18 mouse cellular contexts compared by ENCODE assay signal in genomic region chr11:20144536-20145263, GRCm38 (mm10). TPM values are rescaled to one million over a fixed set of nuclear protein-coding genes. Genes with fewer than 3 reads are reported as not detected.
DNase-seq lines count a peak whose midpoint lies in the region; ATAC-seq and TF ChIP-seq lines count a peak whose summit lies in the region.
"Had no signal": no experiment of that assay in that cellular context is flagged by ENCODE, and none has a peak within 500 bp of the region (broad histone marks: within the 10 kb centered on the region; RNA-seq: fewer than 3 reads in every experiment).

No protein-coding gene starts in this region.

- H3K4me1 ChIP-seq in kidney, embryonic 14.5 days (ENCODE audit: control insufficient read depth, insufficient read depth, low read length): no peaks in the 10 kb centered on the region
- peaks cover 4% of the 10 kb centered on the region for H3K4me1 ChIP-seq in kidney, embryonic 15.5 days
- H3K4me1 ChIP-seq in liver, embryonic 14.5 days (replicated peaks; ENCODE audit: control insufficient read depth in 2 of 2, insufficient read depth in 2 of 2, low read length in 1 of 2): no peaks in the 10 kb centered on the region
- H3K4me1 ChIP-seq: embryonic facial prominence, embryonic 15.5 days; hindbrain, embryonic 15.5 days had no signal

- TF ChIP-seq EP300 in liver, embryonic 14.5 days (IDR thresholded peaks at IDR 0.05; ENCODE audit: low read depth): no peak

- no peak for TF ChIP-seq CTCF in liver, embryonic 14.5 days (IDR thresholded peaks at IDR 0.05; ENCODE audit: low read depth)

- H3K36me3 ChIP-seq in kidney, embryonic 14.5 days (ENCODE audit: control insufficient read depth, insufficient read depth, low read length): no peaks in the 10 kb centered on the region
- H3K36me3 ChIP-seq in kidney, embryonic 15.5 days: no peaks in the 10 kb centered on the region
- H3K36me3 ChIP-seq in liver, embryonic 14.5 days (replicated peaks; ENCODE audit: control insufficient read depth, insufficient read depth, low read depth): no peaks in the 10 kb centered on the region
- H3K36me3 ChIP-seq: embryonic facial prominence, embryonic 15.5 days; G1E; hindbrain, embryonic 15.5 days had no signal

- H3K27me3 ChIP-seq in kidney, embryonic 14.5 days (ENCODE audit: control insufficient read depth, insufficient read depth, low read length): no peaks in the 10 kb centered on the region
- H3K27me3 ChIP-seq in kidney, embryonic 15.5 days: no peaks in the 10 kb centered on the region
- no peaks in the 10 kb centered on the region for H3K27me3 ChIP-seq in liver, embryonic 14.5 days (ENCODE audit: control insufficient read depth, insufficient read depth, low read length)
- H3K27me3 ChIP-seq: embryonic facial prominence, embryonic 15.5 days; hindbrain, embryonic 15.5 days had no signal

- no peak for DNase-seq in kidney, postnatal 4 days
- peak in 1 of 3 experiments; percentile 3 for DNase-seq in liver, embryonic 14.5 days (ENCODE audit: low read depth in 3 of 3, low spot score in 3 of 3)
- no peak for DNase-seq in cerebellum, adult 11-12 months
- DNase-seq in testis, postnatal 14 days (ENCODE audit: low spot score): no peak
- DNase-seq: adrenal gland, postnatal 10 days; cerebellum, adult 2 months; left cerebral cortex, postnatal 4 days; lung, embryonic 14.5 days; right cerebral cortex, postnatal 4 days; thymus, postnatal 14 days had no signal

- 84% methylated on average over 9 of the region's 9 CpGs for WGBS in kidney, embryonic 14.5 days
- 83% methylated on average over 9 of the region's 9 CpGs for WGBS in kidney, embryonic 15.5 days
- WGBS in liver, embryonic 14.5 days (ENCODE audit: insufficient replicate concordance): 72% methylated on average over 9 of the region's 9 CpGs

- no peak overlapping the region for H3K9ac ChIP-seq in kidney, embryonic 14.5 days (ENCODE audit: low read depth, low read length)
- no peak overlapping the region for H3K9ac ChIP-seq in kidney, embryonic 15.5 days
- no peak overlapping the region for H3K9ac ChIP-seq in liver, embryonic 14.5 days (replicated peaks)
- H3K9ac ChIP-seq: embryonic facial prominence, embryonic 15.5 days; hindbrain, embryonic 15.5 days; lung, embryonic 14.5 days had no signal

- peak overlapping the region; percentile 39; the same call in 1 of the 2 replicates for H3K27ac ChIP-seq in kidney, embryonic 14.5 days (ENCODE audit: low read depth, low read length)
- peak overlapping the region; percentile 64 for H3K27ac ChIP-seq in kidney, embryonic 15.5 days
- peak overlapping the region; percentile 27 for H3K27ac ChIP-seq in liver, embryonic 14.5 days
- H3K27ac ChIP-seq: embryonic facial prominence, embryonic 15.5 days; hindbrain, embryonic 15.5 days had no signal

- ATAC-seq in kidney, embryonic 14.5 days (ENCODE audit: low FRiP score, low TSS enrichment): no peak
- peak; percentile 79; the same call in 1 of the 2 replicates for ATAC-seq in kidney, embryonic 15.5 days (replicated peaks; ENCODE audit: low FRiP score)
- ATAC-seq in liver, embryonic 14.5 days (ENCODE audit: insufficient read depth): no peak
- ATAC-seq in megakaryocyte-erythroid progenitor cell, adult 5-6 weeks (replicated peaks; ENCODE audit: low FRiP score, low TSS enrichment, poor library complexity, severe bottlenecking): no peak
- ATAC-seq: midbrain, embryonic 16.5 days had no signal

- no peak overlapping the region for H3K4me2 ChIP-seq in kidney, embryonic 14.5 days (replicated peaks; ENCODE audit: low read depth, low read length)
- H3K4me2 ChIP-seq in kidney, embryonic 15.5 days: no peak overlapping the region
- H3K4me2 ChIP-seq in liver, embryonic 14.5 days (ENCODE audit: low read depth): no peak overlapping the region
- H3K4me2 ChIP-seq: embryonic facial prominence, embryonic 15.5 days; heart, embryonic 11.5 days; hindbrain, embryonic 15.5 days; lung, embryonic 14.5 days had no signal

- no peaks in the 10 kb centered on the region for H3K9me3 ChIP-seq in kidney, embryonic 14.5 days (ENCODE audit: control insufficient read depth, low read length)
- H3K9me3 ChIP-seq in kidney, embryonic 15.5 days (replicated peaks): no peaks in the 10 kb centered on the region
- no peaks in the 10 kb centered on the region for H3K9me3 ChIP-seq in liver, embryonic 14.5 days (ENCODE audit: control insufficient read depth, low read length)
- H3K9me3 ChIP-seq: embryonic facial prominence, embryonic 15.5 days; G1E; hindbrain, embryonic 15.5 days had no signal

- H3K4me3 ChIP-seq in kidney, embryonic 14.5 days (ENCODE audit: low read length): no peak overlapping the region
- H3K4me3 ChIP-seq in kidney, embryonic 15.5 days (replicated peaks): no peak overlapping the region
- H3K4me3 ChIP-seq in liver, embryonic 14.5 days (ENCODE audit: insufficient read depth in 1 of 2, low read depth in 2 of 2, low read length in 2 of 2): no peak overlapping the region
- H3K4me3 ChIP-seq: embryonic facial prominence, embryonic 15.5 days; hindbrain, embryonic 15.5 days had no signal

RNA-seq across cellular contexts. Expression of gene Actr2, which starts 32.0 kb away (rescaled TPM):
- polyA plus RNA-seq in kidney, embryonic 14.5 days (2014; fragmentation: Nextera tagmentation; extraction: Ambion mirVana): 71.5 and 87.1 TPM in 2 replicates
- 125 and 146 TPM in 2 replicates for polyA plus RNA-seq in kidney, embryonic 15.5 days (2015; fragmentation: Nextera tagmentation; extraction: Ambion mirVana)
- polyA plus RNA-seq in liver, embryonic 14.5 days (2012; rRNA removed): 20.9 and 31.0 TPM in 2 replicates
- 28.5 and 30.3 TPM in 2 replicates for polyA plus RNA-seq in liver, embryonic 14.5 days (2014; fragmentation: Nextera tagmentation; extraction: Ambion mirVana)
- 87.7 and 120 TPM in 2 replicates for total RNA-seq in megakaryocyte-erythroid progenitor cell, adult 5-6 weeks (2014; fragmentation: Nextera tagmentation)
- 176 and 182 TPM in 2 replicates for total RNA-seq in megakaryocyte-erythroid progenitor cell, adult 5-6 weeks (2017)

RNA-seq across cellular contexts. Expression of gene Rab1a, which starts 56.5 kb away (rescaled TPM):
- 212 and 244 TPM in 2 replicates for polyA plus RNA-seq in kidney, embryonic 14.5 days (2014; fragmentation: Nextera tagmentation; extraction: Ambion mirVana)
- 255 and 287 TPM in 2 replicates for polyA plus RNA-seq in kidney, embryonic 15.5 days (2015; fragmentation: Nextera tagmentation; extraction: Ambion mirVana)
- 37.0 and 53.0 TPM in 2 replicates for polyA plus RNA-seq in liver, embryonic 14.5 days (2012; rRNA removed)
- 80.6 and 84.2 TPM in 2 replicates for polyA plus RNA-seq in liver, embryonic 14.5 days (2014; fragmentation: Nextera tagmentation; extraction: Ambion mirVana)
- total RNA-seq in megakaryocyte-erythroid progenitor cell, adult 5-6 weeks (2014; fragmentation: Nextera tagmentation): 69.5 and 81.8 TPM in 2 replicates
- total RNA-seq in megakaryocyte-erythroid progenitor cell, adult 5-6 weeks (2017): 61.2 and 68.1 TPM in 2 replicates
